Mouse (Mus musculus) liver, embryonic 15.5 days (tissue): Measurements from ENCODE around the gene Dedd. TPM values are rescaled to one million over a fixed set of nuclear protein-coding genes. Genes with fewer than 3 reads are reported as not detected.
"Not testable (repeated sequence)": the region's sequence is repeated elsewhere in the genome, so short reads cannot be mapped to it uniquely, and the experiment has no call there.

Source experiments
- ATAC-seq: fragments of 200-750 bp; cut with Nextera tagmentation; 2 replicates; pipeline ENCODE4 v1.8.0; 2017; ENCODE audit warnings: moderate number of reproducible peaks, mild to moderate bottlenecking, moderate library complexity; ENCODE audit not compliant: insufficient read depth
- H3K27ac ChIP-seq: fragments of 300-500 bp; sonication (generic); replicated peaks from 2 replicates; pipeline ENCODE4 v1.5.1; 2015; ENCODE audit warnings: mild to moderate bottlenecking, inconsistent platforms
- H3K27me3 ChIP-seq: fragments of 300-500 bp; sonication (generic); 2 replicates; pipeline ENCODE4 v1.6.1; 2015; ENCODE audit warnings: mild to moderate bottlenecking, inconsistent platforms
- H3K36me3 ChIP-seq: fragments of 300-500 bp; sonication (generic); replicated peaks from 2 replicates; pipeline ENCODE4 v1.6.1; 2015; ENCODE audit warnings: moderate library complexity, mild to moderate bottlenecking, inconsistent platforms
- H3K4me1 ChIP-seq: fragments of 300-500 bp; sonication (generic); replicated peaks from 2 replicates; pipeline ENCODE4 v1.6.1; 2015; ENCODE audit warnings: inconsistent platforms
- H3K4me2 ChIP-seq: fragments of 300-500 bp; sonication (generic); 2 replicates; pipeline ENCODE4 v1.6.1; 2015; ENCODE audit warnings: moderate library complexity, mild to moderate bottlenecking, inconsistent platforms
- H3K4me3 ChIP-seq: fragments of 300-500 bp; sonication (generic); replicated peaks from 2 replicates; pipeline ENCODE4 v1.5.1; 2015; ENCODE audit warnings: mild to moderate bottlenecking, inconsistent platforms
- H3K9ac ChIP-seq: fragments of 300-500 bp; sonication (generic); 2 replicates; pipeline ENCODE4 v1.6.1; 2015; ENCODE audit warnings: moderate library complexity, mild to moderate bottlenecking, inconsistent platforms
- H3K9me3 ChIP-seq: fragments of 300-500 bp; sonication (generic); replicated peaks from 2 replicates; pipeline ENCODE4 v1.6.1; 2016; ENCODE audit warnings: inconsistent platforms
- WGBS: fragments of 180-500 bp; shearing (Covaris S2); methylation state at CpG from one replicate; pipeline ENCODE4 v1.1.7; 2015; ENCODE audit warnings: mixed read lengths; ENCODE audit not compliant: insufficient replicate concordance; 5-methylcytosine and 5-hydroxymethylcytosine counted together
- polyA plus RNA-seq: library from polyadenylated mRNA; unstranded; fragments of >200 nt; fragmentation: Nextera tagmentation; extraction: Ambion mirVana; gene quantifications from 2 replicates; pipeline ENCODE4 v1.2.1, GENCODE M21; 2015

Gene Dedd
- polyA plus RNA-seq, 1 experiment from 2014 or later: 18.6 TPM

DNA sequence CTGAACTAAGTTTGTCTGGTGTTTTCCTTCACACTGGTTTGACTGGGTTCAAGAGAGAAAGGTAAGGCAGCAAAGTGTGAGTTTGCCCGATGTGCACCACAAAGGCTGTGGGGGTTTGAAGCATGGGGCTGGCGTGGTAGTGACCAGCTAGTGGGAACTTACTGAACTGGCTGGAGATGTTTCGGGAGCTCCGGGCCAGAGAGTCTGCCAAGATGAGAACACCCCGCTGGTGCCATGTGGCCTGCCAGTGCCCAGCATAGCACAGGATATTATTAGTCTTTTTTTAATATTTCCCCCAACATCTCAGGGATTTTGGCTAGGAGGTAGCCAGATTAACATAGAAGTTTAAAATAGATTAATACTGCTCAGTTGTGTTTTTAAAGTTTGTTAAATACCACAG lies 8.8 kb upstream of the Dedd start:
- no peak overlapping the region for H3K9ac ChIP-seq
- peaks cover 8% of the 10 kb centered on the region for H3K27me3 ChIP-seq
- peak overlapping the region; percentile 13; the same call in 1 of the 2 replicates for H3K4me2 ChIP-seq
- H3K4me1 ChIP-seq: peaks cover 8% of the 10 kb centered on the region; the same call in 1 of the 2 replicates
- 41% methylated on average over 5 of the region's 5 CpGs for WGBS
- H3K9me3 ChIP-seq: no peaks in the 10 kb centered on the region
- H3K36me3 ChIP-seq: no peaks in the 10 kb centered on the region
- H3K27ac ChIP-seq: no peak overlapping the region
- no peak overlapping the region for H3K4me3 ChIP-seq
- ATAC-seq: no peak

DNA sequence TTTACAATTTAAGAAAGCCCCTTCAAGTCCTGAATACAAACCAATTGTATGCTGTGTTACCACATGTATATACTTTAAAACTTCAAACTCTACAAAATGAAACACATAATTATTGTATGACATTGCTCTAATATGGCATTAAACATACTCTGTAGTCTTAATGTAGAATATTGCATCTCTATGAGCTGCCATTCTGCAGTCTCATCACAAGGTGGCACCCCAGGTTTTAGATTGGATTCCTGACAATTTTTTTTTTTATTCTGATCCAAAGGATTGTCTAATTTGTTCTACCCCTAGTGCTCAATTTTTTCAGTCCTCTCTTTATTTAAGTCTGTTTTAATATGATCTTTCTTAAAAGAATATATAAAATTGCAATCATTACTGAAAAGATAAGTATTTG lies 7.5 kb upstream of the Dedd start:
- Histone ChIP-seq H3K27me3 (peaks cover 8% of the 10 kb centered on the region), H3K4me3 (no peak overlapping the region), H3K4me1 (peaks cover 18% of the 10 kb centered on the region), H3K9ac (no peak overlapping the region), H3K27ac (no peak overlapping the region), H3K9me3 (no peaks in the 10 kb centered on the region), H3K36me3 (peaks cover 5% of the 10 kb centered on the region; the same call in 1 of the 2 replicates), H3K4me2 (no peak overlapping the region)
- ATAC-seq: no peak

DNA sequence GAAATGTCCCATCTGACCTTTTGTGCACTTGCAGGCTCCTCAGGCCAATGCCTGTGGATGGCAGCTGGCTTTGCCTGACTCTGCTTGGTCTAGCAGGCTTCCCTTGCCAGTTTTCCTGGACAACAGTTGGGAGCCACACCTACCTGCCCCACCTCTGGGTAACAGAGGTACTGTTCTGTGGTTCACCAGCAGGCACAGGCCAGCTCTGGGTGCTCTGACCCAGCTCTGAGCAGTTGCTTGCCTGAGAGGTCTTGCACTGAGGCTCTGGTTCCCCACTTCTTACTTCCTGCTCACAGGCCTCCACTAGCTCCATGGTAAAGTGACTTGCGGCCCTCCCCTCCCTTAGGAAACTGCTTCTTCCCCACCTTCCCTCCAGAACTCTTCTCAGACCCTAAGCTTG lies 6.9 kb upstream of the Dedd start:
- H3K36me3 ChIP-seq: peaks cover 6% of the 10 kb centered on the region; the same call in 1 of the 2 replicates
- 37% methylated on average over 1 of the region's 1 CpGs for WGBS
- peaks cover 8% of the 10 kb centered on the region for H3K27me3 ChIP-seq
- no peak overlapping the region for H3K9ac ChIP-seq
- peak overlapping the region; percentile 0; the same call in 1 of the 2 replicates for H3K27ac ChIP-seq
- ATAC-seq: 0 out of 2 replicates have a peak, but pooled peaks have one; percentile 25
- H3K9me3 ChIP-seq: no peaks in the 10 kb centered on the region
- no peak overlapping the region for H3K4me2 ChIP-seq
- no peak overlapping the region for H3K4me3 ChIP-seq
- H3K4me1 ChIP-seq: peaks cover 22% of the 10 kb centered on the region

- H3K36me3 ChIP-seq: peaks cover 6% of the 10 kb centered on the region; the same call in 1 of the 2 replicates
- no peaks in the 10 kb centered on the region for H3K27me3 ChIP-seq
- H3K4me2 ChIP-seq: no peak overlapping the region
- no peak overlapping the region for H3K4me3 ChIP-seq
- no peak overlapping the region for H3K9ac ChIP-seq
- H3K9me3 ChIP-seq: no peaks in the 10 kb centered on the region
- peaks cover 47% of the 10 kb centered on the region for H3K4me1 ChIP-seq
- H3K27ac ChIP-seq: no peak overlapping the region
- ATAC-seq: no peak
- 77% methylated on average over 2 of the region's 2 CpGs for WGBS
Observed at GRCm38 (mm10) chr1:171325571-171325970, 3.4 kb upstream of the Dedd start.

- H3K4me3 ChIP-seq, H3K27ac ChIP-seq, ATAC-seq, H3K36me3 ChIP-seq, H3K4me2 ChIP-seq, H3K9ac ChIP-seq, H3K27me3 ChIP-seq, H3K9me3 ChIP-seq: not testable (repeated sequence)
- 41% methylated on average over 4 of the region's 4 CpGs for WGBS
- peaks cover 55% of the 10 kb centered on the region for H3K4me1 ChIP-seq
Observed at GRCm38 (mm10) chr1:171326588-171326987, 2.4 kb upstream of the Dedd start.

DNA sequence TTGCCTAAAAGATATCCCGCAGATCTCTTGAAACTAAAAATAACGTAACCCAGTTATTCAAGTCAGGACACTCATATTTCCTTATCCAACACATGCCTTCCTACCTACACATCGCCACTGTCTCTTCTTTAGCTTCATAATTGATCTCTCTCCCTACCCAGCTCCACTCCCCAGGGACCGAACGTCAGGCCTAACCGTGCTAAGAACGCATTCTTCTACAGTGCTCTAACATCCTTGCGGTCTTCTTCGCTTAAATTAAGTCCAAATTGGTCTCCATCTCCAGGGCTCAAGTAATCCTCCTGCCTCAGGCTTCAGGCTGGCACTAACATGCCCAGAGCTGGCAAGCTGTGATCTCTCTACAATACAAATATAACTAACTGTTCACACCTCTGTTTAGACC lies 701 bp upstream of the Dedd start:
- 24% methylated on average over 9 of the region's 9 CpGs for WGBS
- Histone ChIP-seq H3K27me3 (no peaks in the 10 kb centered on the region), H3K9ac (peak overlapping the region; percentile 85), H3K4me3 (peak overlapping the region; percentile 93), H3K9me3 (no peaks in the 10 kb centered on the region), H3K36me3 (peaks cover 6% of the 10 kb centered on the region; the same call in 1 of the 2 replicates), H3K27ac (peak overlapping the region; percentile 98), H3K4me1 (peaks cover 48% of the 10 kb centered on the region), H3K4me2 (peak overlapping the region; percentile 78)
- ATAC-seq: no peak

GRCm38 (mm10) chr1:171329433-171330215 lies 679 bp downstream of the Dedd start:
- Histone ChIP-seq H3K9ac (peak overlapping the region; percentile 85), H3K4me2 (peak overlapping the region; percentile 78), H3K27ac (peak overlapping the region; percentile 98), H3K4me1 (peaks cover 48% of the 10 kb centered on the region), H3K9me3 (no peaks in the 10 kb centered on the region), H3K27me3 (no peaks in the 10 kb centered on the region), H3K36me3 (peaks cover 6% of the 10 kb centered on the region; the same call in 1 of the 2 replicates), H3K4me3 (peak overlapping the region; percentile 93)
- peak; percentile 71; the same call in 1 of the 2 replicates for ATAC-seq
- WGBS: 2% methylated on average over 59 of the region's 61 CpGs

- peak overlapping the region; percentile 85 for H3K9ac ChIP-seq
- ATAC-seq: no peak
- H3K4me2 ChIP-seq: peak overlapping the region; percentile 78
- peak overlapping the region; percentile 98 for H3K27ac ChIP-seq
- peaks cover 6% of the 10 kb centered on the region; the same call in 1 of the 2 replicates for H3K36me3 ChIP-seq
- peaks cover 48% of the 10 kb centered on the region for H3K4me1 ChIP-seq
- WGBS: 1% methylated on average over 4 of the region's 4 CpGs
- peak overlapping the region; percentile 93 for H3K4me3 ChIP-seq
- no peaks in the 10 kb centered on the region for H3K27me3 ChIP-seq
- H3K9me3 ChIP-seq: no peaks in the 10 kb centered on the region
Observed at GRCm38 (mm10) chr1:171330216-171330560, 1.2 kb downstream of the Dedd start.

- H3K4me3 ChIP-seq: no peak overlapping the region
- no peak overlapping the region for H3K4me2 ChIP-seq
- H3K9me3 ChIP-seq: no peaks in the 10 kb centered on the region
- no peak overlapping the region for H3K9ac ChIP-seq
- 87% methylated on average over 16 of the region's 16 CpGs for WGBS
- ATAC-seq: no peak
- peaks cover 60% of the 10 kb centered on the region for H3K36me3 ChIP-seq
- H3K27ac ChIP-seq: no peak overlapping the region
- H3K27me3 ChIP-seq: no peaks in the 10 kb centered on the region
- peaks cover 25% of the 10 kb centered on the region for H3K4me1 ChIP-seq
Observed at GRCm38 (mm10) chr1:171342262-171343207, 13.6 kb downstream of the Dedd start.

DNA sequence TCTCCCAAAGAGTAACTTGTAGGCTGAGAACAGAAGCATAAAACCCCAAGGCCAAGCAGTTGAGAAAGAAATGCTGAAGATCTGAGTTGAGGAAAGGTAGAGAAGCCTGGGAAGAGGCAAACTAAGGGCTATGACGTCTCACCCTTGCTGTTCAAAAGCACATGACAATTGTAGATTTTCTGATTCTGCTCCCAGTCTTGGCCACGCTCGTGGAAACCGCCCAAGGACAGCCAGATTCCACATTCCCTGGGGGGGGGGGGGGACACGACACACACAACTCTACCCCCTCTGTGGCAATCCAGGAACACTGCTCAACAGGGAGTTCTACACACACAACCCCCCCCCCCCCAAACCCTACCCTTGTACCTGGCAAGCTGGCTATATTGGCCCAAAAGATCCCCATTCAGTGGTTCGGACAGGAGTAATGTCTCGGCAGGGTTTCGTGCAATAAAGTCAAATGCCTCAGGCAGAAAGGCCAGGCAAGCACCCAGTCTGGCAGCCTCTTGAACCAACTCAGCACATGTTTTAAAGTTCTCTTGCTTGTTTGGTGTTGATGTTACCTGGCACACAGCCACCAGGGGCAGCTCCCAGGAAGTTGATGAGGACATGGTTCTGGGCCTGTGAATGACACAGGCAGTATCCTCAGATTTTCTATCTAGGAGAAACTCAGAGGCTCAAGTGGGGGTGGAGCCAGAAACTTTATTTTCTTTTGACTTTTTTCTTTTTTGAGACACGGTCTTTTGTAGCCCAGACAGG lies 15.2 kb downstream of the Dedd start:
- H3K27me3 ChIP-seq: no peaks in the 10 kb centered on the region
- 0 out of 2 replicates have a peak, but pooled peaks have one; percentile 16 for ATAC-seq
- WGBS: 71% methylated on average over 9 of the region's 9 CpGs
- peak overlapping the region; percentile 90; the same call in 1 of the 2 replicates for H3K4me3 ChIP-seq
- H3K4me1 ChIP-seq: peaks cover 27% of the 10 kb centered on the region
- peak overlapping the region; percentile 0; the same call in 1 of the 2 replicates for H3K27ac ChIP-seq
- H3K9me3 ChIP-seq: no peaks in the 10 kb centered on the region
- H3K4me2 ChIP-seq: peak overlapping the region; percentile 84
- peaks cover 45% of the 10 kb centered on the region for H3K36me3 ChIP-seq
- H3K9ac ChIP-seq: no peak overlapping the region
